Mouse (Mus musculus) C2C12 (cell line): ENCODE results near the gene Pcsk2. TPM values are rescaled to one million over a fixed set of nuclear protein-coding genes. Genes with fewer than 3 reads are reported as not detected.

Source experiments
- H3K27me3 ChIP-seq: one replicate; pipeline ENCODE4 v1.6.1; 2011; ENCODE audit not compliant: control insufficient read depth, insufficient read depth, insufficient read length
- H3K36me3 ChIP-seq: one replicate; pipeline ENCODE4 v1.6.1; 2011; ENCODE audit not compliant: control insufficient read depth, insufficient read depth
- H3K4me3 ChIP-seq: one replicate; pipeline ENCODE4 v1.5.1; 2011; ENCODE audit warnings: mild to moderate bottlenecking, control low read depth; ENCODE audit not compliant: poor library complexity, insufficient read depth, severe bottlenecking
- H3K79me2 ChIP-seq: one replicate; pipeline ENCODE4 v1.6.1; 2011; ENCODE audit not compliant: control insufficient read depth, insufficient read depth
- H3K79me3 ChIP-seq: one replicate; pipeline ENCODE4 v1.6.1; 2011; ENCODE audit warnings: low read depth, control low read depth
- H3ac ChIP-seq: one replicate; pipeline ENCODE3; 2011; ENCODE audit warnings: low read depth; ENCODE audit not compliant: control insufficient read depth, insufficient read length
- CEBPB ChIP-seq: IDR thresholded peaks from one replicate; pipeline ENCODE4 v1.6.1; 2011; ENCODE audit warnings: low read depth, mild to moderate bottlenecking, control low read depth, moderate library complexity
- CTCF ChIP-seq: IDR thresholded peaks from one replicate; pipeline ENCODE4 v1.5.1; 2011; ENCODE audit not compliant: control insufficient read depth, insufficient read depth, insufficient read length
- FOSL1 ChIP-seq: IDR thresholded peaks from one replicate; pipeline ENCODE4 v1.8.0; 2011; ENCODE audit warnings: mild to moderate bottlenecking, low read length; ENCODE audit not compliant: poor library complexity, insufficient read depth, severe bottlenecking
- MAX ChIP-seq: IDR thresholded peaks from one replicate; pipeline ENCODE4 v1.6.1; 2011; ENCODE audit warnings: mild to moderate bottlenecking, control low read depth
- MYOD1 ChIP-seq: IDR thresholded peaks from one replicate; pipeline ENCODE4 v1.6.1; 2011; ENCODE audit warnings: low read depth; ENCODE audit not compliant: control insufficient read depth, insufficient read length
- MYOG ChIP-seq: IDR thresholded peaks from one replicate; pipeline ENCODE4 v1.6.1; 2011; ENCODE audit not compliant: control insufficient read depth, insufficient read length; ENCODE audit errors: extremely low read depth
- USF1 ChIP-seq: IDR thresholded peaks from one replicate; pipeline ENCODE4 v1.6.1; 2011; ENCODE audit warnings: low read depth, mild to moderate bottlenecking, control low read depth, moderate library complexity
- polyA plus RNA-seq: library from polyadenylated mRNA; unstranded; fragments of >200 nt; fragmentation: generic; extraction: Trizol; gene quantifications from one replicate; pipeline ENCODE4 v1.2.1, GENCODE M21; 2012; ENCODE audit warnings: missing spikeins

Pcsk2 gene
- polyA plus RNA-seq, 1 experiment, result 0.07 TPM

DNA sequence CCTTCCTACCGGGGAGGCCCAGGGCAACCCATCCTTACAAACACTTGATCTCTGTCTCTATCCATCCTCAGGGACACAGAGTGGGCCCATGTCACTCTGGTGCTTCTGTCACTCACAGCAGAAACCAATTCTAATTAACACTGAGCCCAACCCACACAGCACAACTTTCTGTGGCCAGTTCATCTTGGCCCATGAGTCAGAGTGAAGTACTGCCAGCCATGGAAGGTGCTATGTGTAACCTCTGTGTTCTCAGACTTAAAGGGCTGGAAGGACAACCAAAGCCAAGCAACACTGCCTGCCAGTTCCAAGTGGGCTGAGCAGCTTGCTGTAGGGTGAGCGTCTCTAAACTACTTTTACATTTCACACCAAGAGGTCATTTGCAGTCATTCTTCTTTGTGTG, 313.2 kb downstream of the Pcsk2 start:
- Histone ChIP-seq H3K79me3 (no peaks in the 10 kb centered on the region), H3ac (no peak overlapping the region), H3K27me3 (peaks cover 9% of the 10 kb centered on the region), H3K36me3 (no peaks in the 10 kb centered on the region), H3K4me3 (no peak overlapping the region), H3K79me2 (no peaks in the 10 kb centered on the region)
- TF ChIP-seq MYOD1 (no peak), CTCF (no peak), FOSL1 (no peak), MYOG (no peak), CEBPB (no peak), USF1 (no peak), MAX (no peak)

DNA sequence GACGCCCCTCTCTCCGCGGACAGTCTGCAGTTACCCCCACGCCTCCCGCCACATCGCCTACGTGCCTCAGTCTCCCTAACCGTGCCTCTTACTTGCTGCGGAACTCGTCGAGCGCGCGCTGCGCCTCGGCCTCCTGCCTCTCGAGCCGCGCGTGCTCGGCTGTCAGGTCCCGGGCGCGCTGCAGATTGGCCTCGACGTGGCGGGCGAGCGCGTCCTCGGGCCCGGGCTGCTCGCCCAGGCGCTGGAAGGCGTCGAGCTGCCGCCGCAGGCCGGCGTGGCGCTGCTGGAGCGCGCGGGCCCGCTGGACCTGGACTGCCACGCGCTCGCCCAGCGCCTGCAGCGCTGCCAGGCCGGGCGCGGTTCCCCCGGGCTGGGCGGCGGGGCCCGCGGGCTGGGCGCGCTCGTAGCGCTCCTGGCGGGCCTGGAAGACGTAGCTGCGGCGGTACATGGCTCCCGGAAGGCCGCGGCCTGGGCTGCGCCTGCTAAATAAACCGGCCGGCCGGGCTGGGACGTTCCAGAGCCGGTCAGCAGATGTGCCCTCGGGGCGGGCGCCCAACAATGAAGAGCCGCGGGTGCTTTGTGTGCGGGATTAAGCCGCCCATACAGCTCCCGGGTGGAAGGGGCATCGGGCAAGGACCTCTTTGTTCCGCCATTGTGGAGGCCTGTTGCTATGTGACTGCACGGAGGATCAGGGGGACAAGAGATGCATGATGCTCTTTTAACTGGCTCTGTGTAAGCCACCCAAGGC, 316.7 kb downstream of the Pcsk2 start, which contains the start of gene Bfsp1:
Gene Bfsp1, minus strand, starts transcription at position 690 of the 748 bp plus-strand sequence.
- no peak within 1 kb of the TSS for H3ac ChIP-seq
- H3K27me3 ChIP-seq, result peaks cover 6% of the 10 kb centered on the region
- no peak for TF ChIP-seq CTCF
- TF ChIP-seq USF1, result no peak
- no peaks in the 10 kb centered on the region for H3K36me3 ChIP-seq
- no peak within 1 kb of the TSS for H3K4me3 ChIP-seq
- H3K79me3 ChIP-seq, result no peaks in the 10 kb centered on the region
- H3K79me2 ChIP-seq, result no peaks in the 10 kb centered on the region

DNA sequence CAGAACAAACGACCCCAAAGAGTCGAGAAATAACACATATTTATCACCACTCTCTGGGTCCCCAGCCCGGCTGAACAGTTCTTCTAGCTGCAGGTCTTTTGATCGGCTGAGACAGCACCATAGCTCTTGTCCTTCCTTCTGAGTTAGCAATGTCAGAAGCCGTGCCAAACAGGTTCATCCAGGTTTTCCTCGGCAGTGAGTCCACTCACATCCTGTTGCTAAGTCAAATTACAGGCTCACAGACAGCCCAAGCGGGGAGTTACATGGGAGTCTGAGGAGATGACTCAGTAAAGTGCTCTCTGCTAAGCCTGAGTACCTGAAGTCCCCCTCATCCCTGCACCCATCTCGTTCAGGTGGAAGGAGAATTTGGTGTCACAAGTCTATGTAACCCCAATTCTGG, 318.6 kb downstream of the Pcsk2 start:
- no peaks in the 10 kb centered on the region for H3K79me2 ChIP-seq
- TF ChIP-seq MYOD1 (no peak), MYOG (no peak), CEBPB (no peak), MAX (no peak), FOSL1 (no peak), CTCF (no peak), USF1 (no peak)
- peaks cover 6% of the 10 kb centered on the region for H3K27me3 ChIP-seq
- no peak overlapping the region for H3K4me3 ChIP-seq
- H3K36me3 ChIP-seq, result no peaks in the 10 kb centered on the region
- no peak overlapping the region for H3ac ChIP-seq
- no peaks in the 10 kb centered on the region for H3K79me3 ChIP-seq
